24 mouse cellular contexts compared by ENCODE assay signal in genomic region chr10:128656731-128657130, GRCm38 (mm10). TPM values are rescaled to one million over a fixed set of nuclear protein-coding genes. Genes with fewer than 3 reads are reported as not detected.
DNase-seq lines count a peak whose midpoint lies in the region; ATAC-seq lines count a peak whose summit lies in the region.
"Had no signal": no experiment of that assay in that cellular context is flagged by ENCODE, and none has a peak within 500 bp of the region (broad histone marks: within the 10 kb centered on the region; RNA-seq: fewer than 3 reads in every experiment).

No protein-coding gene starts in this region.

- ATAC-seq in kidney, embryonic 14.5 days (ENCODE audit: low FRiP score, low TSS enrichment), result no peak
- ATAC-seq: activated CD4-positive, CD25-positive, alpha-beta regulatory T cell, adult 4 months; CD4-positive, CD25-positive, alpha-beta regulatory T cell, adult 4 months; forebrain, embryonic 13.5 days; forebrain, embryonic 15.5 days; Patski had no signal

- H3K27me3 ChIP-seq in kidney, embryonic 14.5 days (ENCODE audit: control insufficient read depth, insufficient read depth, low read length), result no peaks in the 10 kb centered on the region
- H3K27me3 ChIP-seq: CH12.LX; embryonic facial prominence, embryonic 12.5 days; forebrain, embryonic 13.5 days; forebrain, embryonic 15.5 days; Patski had no signal

- H3K4me1 ChIP-seq in kidney, embryonic 14.5 days (ENCODE audit: control insufficient read depth, insufficient read depth, low read length), result no peaks in the 10 kb centered on the region
- H3K4me1 ChIP-seq: embryonic facial prominence, embryonic 12.5 days; forebrain, embryonic 13.5 days; forebrain, embryonic 15.5 days had no signal

- no peaks in the 10 kb centered on the region for H3K9me3 ChIP-seq in kidney, embryonic 14.5 days (ENCODE audit: control insufficient read depth, low read length)
- H3K9me3 ChIP-seq: embryonic facial prominence, embryonic 10.5 days; embryonic facial prominence, embryonic 12.5 days; forebrain, embryonic 13.5 days; forebrain, embryonic 15.5 days; G1E had no signal

- H3K9ac ChIP-seq in kidney, embryonic 14.5 days (ENCODE audit: low read depth, low read length), result no peak overlapping the region
- H3K9ac ChIP-seq: embryonic facial prominence, embryonic 12.5 days; forebrain, embryonic 13.5 days; forebrain, embryonic 15.5 days had no signal

- no peak overlapping the region for H3K4me3 ChIP-seq in kidney, embryonic 14.5 days (ENCODE audit: low read length)
- H3K4me3 ChIP-seq: embryonic facial prominence, embryonic 10.5 days; embryonic facial prominence, embryonic 12.5 days; forebrain, embryonic 13.5 days; forebrain, embryonic 15.5 days had no signal

- peak; percentile 27 for DNase-seq in kidney, adult 11 months
- DNase-seq in kidney, postnatal 14 days, result no peak
- DNase-seq in kidney, adult 8-10 months, result peak; percentile 47 to 49
- DNase-seq in kidney, postnatal 4 days, result no peak
- DNase-seq in kidney, postnatal 36 days, result peak; percentile 31 to 49
- DNase-seq: adrenal gland, adult 8-10 months; adrenal gland, postnatal 14 days; adrenal gland, postnatal 36 days; B cell, adult 2 months; cerebellum, adult 11-12 months; cerebellum, adult 2 months; cerebellum, adult 9-10 months; cerebellum, postnatal 10 days; cerebellum, postnatal 25 days had no signal

- no peaks in the 10 kb centered on the region for H3K36me3 ChIP-seq in kidney, embryonic 14.5 days (ENCODE audit: control insufficient read depth, insufficient read depth, low read length)
- H3K36me3 ChIP-seq: embryonic facial prominence, embryonic 10.5 days; embryonic facial prominence, embryonic 12.5 days; forebrain, embryonic 15.5 days; G1E had no signal

- H3K4me2 ChIP-seq in kidney, embryonic 14.5 days (replicated peaks; ENCODE audit: low read depth, low read length), result no peak overlapping the region
- H3K4me2 ChIP-seq: embryonic facial prominence, embryonic 12.5 days; forebrain, embryonic 13.5 days; forebrain, embryonic 15.5 days had no signal

- H3K27ac ChIP-seq in kidney, embryonic 14.5 days (ENCODE audit: low read depth, low read length), result no peak overlapping the region
- H3K27ac ChIP-seq: embryonic facial prominence, embryonic 10.5 days; embryonic facial prominence, embryonic 12.5 days; forebrain, embryonic 13.5 days; forebrain, embryonic 15.5 days had no signal

- WGBS in kidney, embryonic 14.5 days, result 91% methylated on average over 1 of the region's 1 CpGs

RNA-seq across cellular contexts. Expression of gene Ikzf4, which starts 10.9 kb away (rescaled TPM):
- 1.8 and 2.8 TPM in 2 replicates for polyA plus RNA-seq in kidney, embryonic 14.5 days (2014; fragmentation: Nextera tagmentation; extraction: Ambion mirVana)

RNA-seq across cellular contexts. Expression of gene Suox, which starts 17.1 kb away (rescaled TPM):
- 6.8 and 10.1 TPM in 2 replicates for polyA plus RNA-seq in kidney, embryonic 14.5 days (2014; fragmentation: Nextera tagmentation; extraction: Ambion mirVana)

RNA-seq across cellular contexts. Expression of gene Rps26, which starts 30.2 kb away (rescaled TPM):
- polyA plus RNA-seq in kidney, embryonic 14.5 days (2014; fragmentation: Nextera tagmentation; extraction: Ambion mirVana), result 1,019 and 1,352 TPM in 2 replicates

RNA-seq across cellular contexts. Expression of gene Rab5b, which starts 39.3 kb away (rescaled TPM):
- 34.9 and 54.6 TPM in 2 replicates for polyA plus RNA-seq in kidney, embryonic 14.5 days (2014; fragmentation: Nextera tagmentation; extraction: Ambion mirVana)

RNA-seq across cellular contexts. Expression of gene Pmel, which starts 47.3 kb away (rescaled TPM):
- 1.0 and 2.6 TPM in 2 replicates for polyA plus RNA-seq in kidney, embryonic 14.5 days (2014; fragmentation: Nextera tagmentation; extraction: Ambion mirVana)

Comparison
In these comparisons a context has a peak if more than half of its experiments do, and no peak if none do; other contexts are left out.
1. DNase-seq: peak in kidney, adult 11 months (single experiment), kidney, adult 8-10 months (2 of 2) and kidney, postnatal 36 days (2 of 2); none in kidney, postnatal 14 days (single experiment) and kidney, postnatal 4 days (0 of 2).